Mouse (Mus musculus) inflammation-experienced regulatory T-cells (primary cell): ENCODE data around the gene Reg4. TPM values are rescaled to one million over a fixed set of nuclear protein-coding genes. Genes with fewer than 3 reads are reported as not detected.

ENCODE experiments used
- polyA plus RNA-seq, 2 experiments: library from polyadenylated mRNA; unstranded; fragments of 100-300 nt; shearing (Covaris generic); gene quantifications; one replicate each; pipeline ENCODE4 v1.2.1; 2017

Gene Reg4
- polyA plus RNA-seq = not detected

GRCm38 (mm10) chr3:98221856-98222255, at the start of gene Reg4:
TSS of gene Reg4 (plus strand) at chr3:98222156.

GRCm38 (mm10) chr3:98280204-98280932, 58.4 kb downstream of the Reg4 start, which contains the start of gene Hmgcs2:
TSS of gene Hmgcs2 (plus strand) at chr3:98280435.

Other genes with a start within 250 kb of the Reg4 start
- 10 to 100 TPM; 31.4 to 34.9 TPM for gene Notch2, start 208.6 kb upstream of the Reg4 start, polyA plus RNA-seq
- under 1 TPM; 0.18 to 0.23 TPM for gene Adam30, start 61.5 kb upstream of the Reg4 start, polyA plus RNA-seq
- gene Hmgcs2, start 58.3 kb downstream of the Reg4 start, polyA plus RNA-seq = under 1 TPM; 0.14 to 0.72 TPM
- 100 to 1,000 TPM; 149 to 165 TPM for gene Phgdh, start 117.8 kb downstream of the Reg4 start, polyA plus RNA-seq
- gene Zfp697, start 160.3 kb downstream of the Reg4 start, polyA plus RNA-seq = 1 to 10 TPM in 1 of 2 experiments, under 1 TPM in 1; 0.42 to 1.2 TPM
- 1 to 10 TPM in 1 of 2 experiments, not detected in 1; 1.2 TPM for gene Gm4450, start 235.0 kb downstream of the Reg4 start, polyA plus RNA-seq